In the genomic region with DNA sequence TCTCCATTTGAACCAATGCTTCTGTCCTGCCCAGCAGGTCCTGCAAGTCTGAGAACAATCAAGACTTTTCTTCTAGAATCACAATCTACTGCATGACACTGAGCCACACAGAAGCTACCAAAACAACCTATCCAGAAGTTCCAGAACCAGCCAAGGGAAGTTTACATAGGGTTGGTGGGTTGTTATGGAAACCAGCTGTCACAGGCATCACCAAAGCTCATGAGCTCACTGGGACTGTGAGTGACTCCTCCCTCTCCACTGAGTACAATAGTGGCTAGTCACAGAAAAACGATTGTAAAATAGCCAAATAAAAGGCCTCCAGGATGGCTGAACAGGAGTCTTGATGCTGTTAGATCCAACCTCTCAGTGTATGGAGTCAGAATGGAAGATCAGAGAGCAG, we compare ENCODE assay signal across 15 mouse cellular contexts.
DNase-seq lines count a peak whose midpoint lies in the region; ATAC-seq and TF ChIP-seq lines count a peak whose summit lies in the region.
"Had no signal": no experiment of that assay in that cellular context is flagged by ENCODE, and none has a peak within 500 bp of the region (broad histone marks: within the 10 kb centered on the region; RNA-seq: fewer than 3 reads in every experiment).

No protein-coding gene starts in this region.

- intact Hi-C loops in left cerebral cortex, postnatal 25 days (cut with DNase I): no loop called here

- H3K9me3 ChIP-seq in hindbrain, postnatal 0 days (ENCODE audit: low read length): no peaks in the 10 kb centered on the region
- H3K9me3 ChIP-seq: neural tube, embryonic 12.5 days had no signal

- no peak overlapping the region for H3K4me2 ChIP-seq in hindbrain, postnatal 0 days (ENCODE audit: low read depth, low read length)
- H3K4me2 ChIP-seq: neural tube, embryonic 12.5 days had no signal

- H3K36me3 ChIP-seq in hindbrain, postnatal 0 days (ENCODE audit: insufficient read depth, low read length): no peaks in the 10 kb centered on the region
- H3K36me3 ChIP-seq: G1E; neural tube, embryonic 12.5 days had no signal

- H3K4me3 ChIP-seq in hindbrain, postnatal 0 days (ENCODE audit: low read length): no peak overlapping the region
- H3K4me3 ChIP-seq: neural tube, embryonic 12.5 days had no signal

- DNase-seq in cerebellum, adult 11-12 months: peak; percentile 4
- DNase-seq in left cerebral cortex, adult 11 months (ENCODE audit: low spot score): peak; percentile 28
- no peak for DNase-seq in left cerebral cortex, postnatal 25 days (ENCODE audit: low spot score in 2 of 2)
- peak; percentile 23 for DNase-seq in ZHBTc4 (ENCODE audit: low read depth, low spot score)
- DNase-seq in hindbrain, postnatal 0 days (ENCODE audit: low spot score): no peak
- no peak for DNase-seq in urinary bladder, postnatal 14 days (ENCODE audit: low spot score)
- no peak for DNase-seq in urinary bladder, postnatal 36 days (ENCODE audit: low spot score in 2 of 2)
- DNase-seq: adrenal gland, adult 2 months; cerebellum, adult 18-20 months; heart, postnatal 36 days; right cerebral cortex, postnatal 4 days; thymus, adult 2 months had no signal

- WGBS in hindbrain, postnatal 0 days: 7% methylated on average over 1 of the region's 1 CpGs

- no peak overlapping the region for H3K9ac ChIP-seq in hindbrain, postnatal 0 days (replicated peaks; ENCODE audit: low read length)
- H3K9ac ChIP-seq: neural tube, embryonic 12.5 days had no signal

- ATAC-seq in cerebellum, adult (ENCODE audit: insufficient number of reproducible peaks, low FRiP score, low TSS enrichment): no peak
- peak; percentile 61; the same call in 1 of the 2 replicates for ATAC-seq in hindbrain, postnatal 0 days

- H3K4me1 ChIP-seq in hindbrain, postnatal 0 days (ENCODE audit: insufficient read depth, low read length): no peaks in the 10 kb centered on the region
- H3K4me1 ChIP-seq: neural tube, embryonic 12.5 days had no signal

- no peak overlapping the region for H3K27ac ChIP-seq in hindbrain, postnatal 0 days
- H3K27ac ChIP-seq: neural tube, embryonic 12.5 days had no signal

- TF ChIP-seq CTCF in hindbrain, postnatal 0 days (IDR thresholded peaks at IDR 0.05; ENCODE audit: low read depth): no peak

- H3K27me3 ChIP-seq in hindbrain, postnatal 0 days (ENCODE audit: insufficient read depth, low read length): no peaks in the 10 kb centered on the region
- H3K27me3 ChIP-seq: neural tube, embryonic 12.5 days had no signal

Comparison
In these comparisons a context has a peak if more than half of its experiments do, and no peak if none do; other contexts are left out.
1. DNase-seq: peak in cerebellum, adult 11-12 months (single experiment), left cerebral cortex, adult 11 months (single experiment) and ZHBTc4 (single experiment); none in left cerebral cortex, postnatal 25 days (0 of 2), hindbrain, postnatal 0 days (single experiment), urinary bladder, postnatal 14 days (single experiment) and urinary bladder, postnatal 36 days (0 of 2).